Mouse (Mus musculus): ENCODE results near the gene Vhl.

- TF ChIP-seq CTCF (IDR thresholded peaks at IDR 0.05; ENCODE audit: low read depth, low read length) = no peak
- TF ChIP-seq GATA2 (IDR thresholded peaks at IDR 0.05; ENCODE audit: borderline replicate concordance, low read depth, low read length) = no peak
Observed at GRCm38 (mm10) chr6:113643967-113644366, 20.2 kb downstream of the Vhl start.

Measured in G1E (cell line).